Mouse (Mus musculus): Measurements from ENCODE around the gene Zfp93. TPM values are rescaled to one million over a fixed set of nuclear protein-coding genes. Genes with fewer than 3 reads are reported as not detected.
"Not testable (repeated sequence)": the region's sequence is repeated elsewhere in the genome, so short reads cannot be mapped to it uniquely, and the experiment has no call there.

Zfp93 gene
- polyA plus RNA-seq, 1 experiment from 2014 or later: 9.6 TPM

DNA sequence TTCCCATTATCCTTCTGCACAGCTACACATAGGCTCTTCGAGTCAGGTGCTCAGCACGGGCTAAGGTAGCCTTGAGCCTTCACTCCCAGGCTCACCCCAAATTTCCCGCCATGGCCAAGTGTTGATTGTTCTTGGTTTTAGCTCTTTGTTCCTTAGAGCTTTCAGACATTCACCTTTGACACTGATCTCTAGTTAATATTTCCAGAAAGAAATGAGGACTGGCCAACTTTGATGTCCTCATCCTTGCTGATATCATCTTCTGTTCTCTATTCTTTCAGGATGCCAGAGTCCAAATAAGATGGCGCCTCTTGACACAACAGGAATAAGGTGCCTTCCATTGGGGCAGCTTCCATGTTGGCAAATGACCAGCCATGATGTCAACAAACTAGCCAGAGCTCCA is 4.2 kb downstream of the Zfp93 start:
- H3K9me3 ChIP-seq: no peaks in the 10 kb centered on the region
- H3K27ac ChIP-seq: no peak overlapping the region
- H3K4me1 ChIP-seq: peaks cover 12% of the 10 kb centered on the region
- H3K27me3 ChIP-seq (replicated peaks): no peaks in the 10 kb centered on the region
- no peak overlapping the region for H3K9ac ChIP-seq
- H3K4me3 ChIP-seq: no peak overlapping the region
- no peak overlapping the region for H3K4me2 ChIP-seq
- 91% methylated on average over 4 of the region's 4 CpGs for WGBS
- peaks cover 18% of the 10 kb centered on the region for H3K36me3 ChIP-seq (replicated peaks)
- ATAC-seq (replicated peaks): no peak

GRCm38 (mm10) chr7:24278771-24279170 is 8.6 kb downstream of the Zfp93 start:
- not testable (repeated sequence) for H3K27me3 ChIP-seq (replicated peaks); H3K4me3 ChIP-seq; H3K4me1 ChIP-seq; H3K9ac ChIP-seq; H3K4me2 ChIP-seq; ATAC-seq (replicated peaks); H3K9me3 ChIP-seq; H3K27ac ChIP-seq
- peaks cover 18% of the 10 kb centered on the region for H3K36me3 ChIP-seq (replicated peaks)
- 89% methylated on average over 3 of the region's 3 CpGs for WGBS

- Histone ChIP-seq H3K27me3 (replicated peaks) (no peaks in the 10 kb centered on the region), H3K4me3 (no peak overlapping the region), H3K4me2 (no peak overlapping the region), H3K9me3 (no peaks in the 10 kb centered on the region), H3K36me3 (replicated peaks) (peaks cover 8% of the 10 kb centered on the region; the same call in 1 of the 2 replicates), H3K27ac (no peak overlapping the region), H3K4me1 (no peaks in the 10 kb centered on the region), H3K9ac (no peak overlapping the region)
- 49% methylated on average over 10 of the region's 10 CpGs for WGBS
- no peak for ATAC-seq (replicated peaks)
These were observed 10.0 kb downstream of the Zfp93 start for GRCm38 (mm10) chr7:24280031-24280857.

DNA sequence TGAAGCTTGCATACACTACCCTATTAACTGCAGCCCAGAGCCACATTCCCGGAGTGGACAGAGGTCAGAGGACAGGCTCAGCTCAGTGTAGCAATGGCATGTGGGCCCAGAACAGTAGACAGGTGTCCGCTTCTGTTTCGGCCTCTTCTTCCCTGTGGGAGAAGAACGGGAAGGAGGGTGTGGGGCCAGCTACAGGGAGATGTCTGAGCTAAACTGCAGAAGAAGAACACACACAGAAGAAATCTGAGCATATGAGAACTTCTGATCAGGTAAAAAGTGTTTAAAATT is 10.6 kb downstream of the Zfp93 start:
- H3K4me2 ChIP-seq: no peak overlapping the region
- no peaks in the 10 kb centered on the region for H3K27me3 ChIP-seq (replicated peaks)
- no peaks in the 10 kb centered on the region for H3K4me1 ChIP-seq
- 44% methylated on average over 4 of the region's 4 CpGs for WGBS
- H3K9ac ChIP-seq: no peak overlapping the region
- peaks cover 6% of the 10 kb centered on the region; the same call in 1 of the 2 replicates for H3K36me3 ChIP-seq (replicated peaks)
- H3K9me3 ChIP-seq: no peaks in the 10 kb centered on the region
- H3K27ac ChIP-seq: no peak overlapping the region
- no peak for ATAC-seq (replicated peaks)
- H3K4me3 ChIP-seq: no peak overlapping the region

GRCm38 (mm10) chr7:24286090-24286489 is 15.9 kb downstream of the Zfp93 start:
- no peak for ATAC-seq (replicated peaks)
- H3K9me3 ChIP-seq: no peaks in the 10 kb centered on the region
- no peak overlapping the region for H3K27ac ChIP-seq
- H3K36me3 ChIP-seq (replicated peaks): peaks cover 26% of the 10 kb centered on the region
- no peaks in the 10 kb centered on the region for H3K27me3 ChIP-seq (replicated peaks)
- H3K4me1 ChIP-seq: no peaks in the 10 kb centered on the region
- 52% methylated on average over 4 of the region's 4 CpGs for WGBS
- H3K9ac ChIP-seq: no peak overlapping the region
- no peak overlapping the region for H3K4me2 ChIP-seq
- H3K4me3 ChIP-seq: no peak overlapping the region

DNA sequence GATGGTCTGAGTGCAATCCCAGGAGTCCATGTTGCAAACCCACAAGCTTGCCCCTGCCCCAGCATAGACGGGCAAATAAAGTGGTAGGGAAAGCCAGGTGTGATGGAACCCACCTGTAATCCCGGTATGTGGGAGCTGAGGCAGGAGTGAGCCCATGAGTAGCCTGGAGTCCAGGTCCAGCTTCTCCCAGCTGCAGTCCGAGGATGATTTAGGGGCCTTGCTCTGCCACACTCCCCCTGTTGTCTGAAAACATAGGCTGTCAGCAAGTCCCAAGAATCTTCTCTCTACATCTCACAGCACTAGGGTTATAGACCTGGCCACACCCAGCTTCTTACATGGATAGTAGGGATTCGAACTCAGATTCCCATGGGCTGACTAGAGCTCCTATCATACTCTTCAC is 16.7 kb downstream of the Zfp93 start:
- Histone ChIP-seq H3K4me3 (no peak overlapping the region), H3K4me1 (no peaks in the 10 kb centered on the region), H3K36me3 (replicated peaks) (peaks cover 34% of the 10 kb centered on the region), H3K4me2 (no peak overlapping the region), H3K9ac (no peak overlapping the region), H3K9me3 (no peaks in the 10 kb centered on the region), H3K27me3 (replicated peaks) (no peaks in the 10 kb centered on the region), H3K27ac (no peak overlapping the region)
- 83% methylated on average over 4 of the region's 4 CpGs for WGBS
- ATAC-seq (replicated peaks): no peak

GRCm38 (mm10) chr7:24287670-24288069 is 17.4 kb downstream of the Zfp93 start:
- H3K36me3 ChIP-seq (replicated peaks): peaks cover 42% of the 10 kb centered on the region
- H3K9me3 ChIP-seq: no peaks in the 10 kb centered on the region
- ATAC-seq (replicated peaks): no peak
- whole genome bisulfite sequencing: 83% methylated on average over 5 of the region's 5 CpGs
- H3K27ac ChIP-seq: no peak overlapping the region
- H3K4me3 ChIP-seq: no peak overlapping the region
- no peaks in the 10 kb centered on the region for H3K4me1 ChIP-seq
- no peak overlapping the region for H3K9ac ChIP-seq
- no peak overlapping the region for H3K4me2 ChIP-seq
- H3K27me3 ChIP-seq (replicated peaks): no peaks in the 10 kb centered on the region

DNA sequence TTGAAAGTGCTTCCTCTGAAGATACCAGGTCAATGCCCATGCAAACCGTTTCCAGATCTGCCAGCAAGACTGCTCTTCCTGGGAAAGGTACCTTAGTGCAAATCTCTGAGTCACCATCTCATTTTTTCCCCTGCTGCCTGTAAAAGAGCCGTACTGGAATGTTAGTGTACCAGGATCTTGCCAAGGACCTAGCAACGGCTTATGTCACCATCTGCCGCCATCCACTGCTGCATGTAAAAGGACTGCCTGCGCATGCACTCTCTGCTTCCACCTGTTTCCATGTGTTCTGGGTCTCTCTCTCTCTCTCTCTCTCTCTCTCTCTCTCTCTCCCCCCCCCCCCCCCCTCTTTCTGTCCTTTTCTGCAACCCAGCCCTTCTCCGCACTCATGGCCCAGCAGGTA is 18.3 kb downstream of the Zfp93 start:
- no peak overlapping the region for H3K27ac ChIP-seq
- peaks cover 48% of the 10 kb centered on the region for H3K36me3 ChIP-seq (replicated peaks)
- H3K9me3 ChIP-seq: no peaks in the 10 kb centered on the region
- H3K4me1 ChIP-seq: no peaks in the 10 kb centered on the region
- no peak overlapping the region for H3K4me3 ChIP-seq
- no peak overlapping the region for H3K9ac ChIP-seq
- ATAC-seq (replicated peaks): no peak
- no peak overlapping the region for H3K4me2 ChIP-seq
- H3K27me3 ChIP-seq (replicated peaks): no peaks in the 10 kb centered on the region
- 89% methylated on average over 6 of the region's 6 CpGs for WGBS

GRCm38 (mm10) chr7:24290106-24290693 is 20.0 kb downstream of the Zfp93 start:
- no peak overlapping the region for H3K9ac ChIP-seq
- whole genome bisulfite sequencing: 97% methylated on average over 4 of the region's 4 CpGs
- H3K9me3 ChIP-seq: no peaks in the 10 kb centered on the region
- no peaks in the 10 kb centered on the region for H3K27me3 ChIP-seq (replicated peaks)
- no peak overlapping the region for H3K27ac ChIP-seq
- ATAC-seq (replicated peaks): no peak
- H3K4me1 ChIP-seq: no peaks in the 10 kb centered on the region
- H3K4me3 ChIP-seq: no peak overlapping the region
- H3K36me3 ChIP-seq (replicated peaks): peaks cover 53% of the 10 kb centered on the region
- no peak overlapping the region for H3K4me2 ChIP-seq

DNA sequence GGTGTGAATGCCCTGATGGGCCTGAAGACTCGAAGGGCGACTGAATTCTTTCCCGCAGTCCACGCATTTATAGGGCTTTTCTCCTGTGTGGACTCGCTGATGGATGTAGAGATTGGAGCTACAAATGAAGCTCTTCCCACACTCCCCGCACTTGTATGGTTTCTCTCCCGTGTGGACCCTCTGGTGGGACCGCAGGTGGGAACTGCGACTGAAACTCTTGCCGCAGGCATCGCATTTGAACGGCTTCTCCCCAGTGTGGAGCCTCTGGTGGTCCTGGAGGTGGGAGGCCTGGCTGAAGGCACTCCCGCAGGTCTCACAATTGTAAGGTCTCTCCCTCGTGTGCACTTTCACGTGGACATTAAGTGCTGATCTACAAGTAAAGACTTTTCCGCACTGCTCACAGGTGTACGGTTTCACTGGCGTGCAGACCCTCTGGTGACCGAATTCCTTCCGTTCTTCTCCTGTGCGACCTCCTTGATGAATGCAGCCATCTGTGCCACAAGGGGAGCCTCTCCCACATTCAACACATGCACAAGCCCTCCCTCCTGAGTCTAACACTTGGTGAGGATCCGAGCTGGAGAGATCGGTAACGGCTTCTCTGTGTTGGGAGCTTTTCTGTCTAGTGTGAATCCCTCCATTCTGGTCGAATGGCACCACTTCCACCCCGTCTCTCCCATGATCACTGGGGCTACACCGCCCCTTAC is 21.3 kb downstream of the Zfp93 start:
- Histone ChIP-seq H3K27me3 (replicated peaks) (no peaks in the 10 kb centered on the region), H3K9me3 (no peaks in the 10 kb centered on the region), H3K36me3 (replicated peaks) (peaks cover 66% of the 10 kb centered on the region), H3K27ac (no peak overlapping the region), H3K4me2 (no peak overlapping the region), H3K9ac (no peak overlapping the region), H3K4me1 (no peaks in the 10 kb centered on the region), H3K4me3 (no peak overlapping the region)
- no peak for ATAC-seq (replicated peaks)
- 93% methylated on average over 27 of the region's 27 CpGs for WGBS

DNA sequence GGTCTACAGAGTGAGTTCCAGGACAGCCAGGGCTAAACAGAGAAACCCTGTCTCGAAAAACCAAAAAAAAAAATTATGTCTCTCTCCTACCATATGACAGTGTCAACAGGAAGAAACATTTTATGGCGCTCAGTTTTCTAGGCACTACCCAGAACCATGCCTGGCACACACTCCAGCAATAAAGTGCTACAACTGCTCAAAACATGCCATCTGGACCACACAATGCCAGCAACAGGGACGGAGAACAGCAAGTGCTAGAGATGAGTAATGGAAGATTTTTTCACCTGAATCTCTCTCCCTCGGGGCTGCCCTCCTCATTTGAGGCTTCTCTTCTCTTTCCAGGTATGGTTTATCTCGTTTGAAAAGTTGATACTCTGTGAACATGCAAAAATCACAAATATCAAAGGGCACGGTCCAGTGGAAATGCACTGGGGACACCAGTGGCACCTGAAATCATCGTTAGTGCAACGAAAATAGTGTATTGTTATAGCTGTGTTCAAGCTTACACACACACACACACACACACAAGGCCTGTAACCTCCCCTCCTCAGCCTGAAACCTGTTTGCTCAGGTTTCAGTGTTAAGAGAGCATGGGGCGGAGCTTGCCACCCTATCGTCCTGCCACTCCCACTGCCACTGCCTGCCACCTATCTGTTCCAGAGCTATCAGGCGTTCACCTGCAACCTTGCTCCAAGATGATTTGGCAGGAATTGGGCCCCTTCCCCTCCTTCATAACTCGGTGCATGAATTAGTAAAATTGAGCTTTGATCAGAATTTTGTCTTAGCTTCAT is 23.0 kb downstream of the Zfp93 start:
- no peak overlapping the region for H3K4me2 ChIP-seq
- 89% methylated on average over 12 of the region's 12 CpGs for WGBS
- no peaks in the 10 kb centered on the region for H3K27me3 ChIP-seq (replicated peaks)
- no peak for ATAC-seq (replicated peaks)
- H3K4me3 ChIP-seq: no peak overlapping the region
- no peak overlapping the region for H3K27ac ChIP-seq
- no peaks in the 10 kb centered on the region for H3K9me3 ChIP-seq
- H3K4me1 ChIP-seq: peaks cover 9% of the 10 kb centered on the region
- peaks cover 61% of the 10 kb centered on the region for H3K36me3 ChIP-seq (replicated peaks)
- H3K9ac ChIP-seq: no peak overlapping the region

- 94% methylated on average over 4 of the region's 4 CpGs for WGBS
- H3K9ac ChIP-seq: no peak overlapping the region
- peaks cover 13% of the 10 kb centered on the region for H3K4me1 ChIP-seq
- no peak for ATAC-seq (replicated peaks)
- H3K27me3 ChIP-seq (replicated peaks): no peaks in the 10 kb centered on the region
- no peak overlapping the region for H3K4me3 ChIP-seq
- peaks cover 54% of the 10 kb centered on the region for H3K36me3 ChIP-seq (replicated peaks)
- no peaks in the 10 kb centered on the region for H3K9me3 ChIP-seq
- no peak overlapping the region for H3K27ac ChIP-seq
- no peak overlapping the region for H3K4me2 ChIP-seq
These were observed 24.5 kb downstream of the Zfp93 start for GRCm38 (mm10) chr7:24294763-24295162.
